Mouse (Mus musculus): Measurements from ENCODE around the gene Exoc1.

Gene Exoc1

DNA sequence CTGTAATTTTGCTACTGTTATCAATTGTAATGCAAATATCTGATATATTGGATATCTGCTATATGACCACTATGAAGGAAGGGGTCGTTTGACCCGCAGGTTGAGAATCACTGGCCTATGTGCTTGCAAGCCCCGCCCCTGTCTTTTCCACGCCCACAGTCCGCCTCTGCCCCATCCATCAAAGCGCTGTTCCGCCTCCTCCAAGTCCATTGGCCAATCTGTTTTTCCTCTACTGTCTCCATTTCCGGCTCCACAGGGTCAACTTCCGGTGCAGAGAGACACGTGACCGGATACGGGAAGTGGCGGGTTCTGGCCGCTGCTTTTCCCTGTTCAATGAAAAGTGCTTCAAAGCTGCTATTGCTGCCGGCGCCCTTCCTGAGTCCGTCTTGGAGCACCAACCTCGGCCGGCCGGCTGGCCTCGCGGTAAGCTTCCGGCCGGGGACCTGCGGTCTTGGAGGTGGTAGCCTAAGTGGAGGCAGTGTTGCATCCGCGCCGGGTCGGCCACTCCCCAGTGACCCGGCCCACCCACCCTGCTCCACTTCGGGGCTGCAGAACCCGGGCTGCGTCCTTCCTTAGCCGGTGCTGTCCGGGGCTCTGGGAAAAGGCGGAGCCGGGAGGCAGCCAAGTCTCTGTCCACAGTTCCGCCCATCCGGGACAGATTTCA, at the start of gene Exoc1:
TSS of gene Exoc1 (plus strand) at position 272 of the 664 bp plus-strand sequence.
- peak; percentile 96 for DNase-seq (ENCODE audit: low spot score)

DNA sequence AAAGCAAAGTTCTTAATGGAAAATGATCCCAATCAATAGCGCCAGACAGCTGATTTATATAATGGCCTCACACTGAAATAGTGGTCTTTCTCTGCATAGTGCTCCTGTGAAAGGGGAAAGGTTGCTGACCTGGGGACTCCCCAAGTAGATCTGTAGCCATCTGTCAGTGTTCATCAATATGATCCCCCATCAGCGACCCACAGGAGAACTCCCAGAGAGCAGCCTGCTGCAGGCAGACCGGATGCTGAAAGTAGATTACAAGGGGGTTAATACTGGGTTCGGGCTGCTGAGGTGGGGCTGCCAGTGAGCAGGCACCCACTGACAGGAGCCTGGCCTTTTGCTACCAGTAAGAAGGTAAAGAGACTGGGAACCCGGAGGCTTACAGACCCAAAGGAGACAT, 45.3 kb upstream of the Exoc1 start, which contains the start of gene Gm7271:
TSS of gene Gm7271 (plus strand) at position 230 of the 400 bp plus-strand sequence.
- no peak for DNase-seq (ENCODE audit: low spot score)

DNA sequence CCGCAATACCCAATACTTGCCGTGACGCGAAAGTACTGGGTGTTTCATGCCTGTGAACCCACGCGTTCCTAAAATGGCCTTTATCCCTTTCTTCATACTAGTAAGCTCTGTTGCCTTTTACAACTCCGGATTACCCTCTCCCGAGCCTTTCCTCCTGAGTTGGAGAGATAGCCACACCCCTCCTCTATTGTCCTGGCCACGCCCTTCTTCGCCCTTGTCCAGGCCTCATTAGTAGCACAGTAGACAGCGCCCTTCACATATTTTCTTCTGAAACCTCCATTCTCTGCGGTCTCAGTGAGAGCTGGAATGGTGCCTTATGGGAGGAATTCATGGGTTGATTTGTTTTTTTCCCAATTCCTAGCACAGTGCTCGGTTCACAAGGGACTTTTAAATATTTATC, 34.0 kb upstream of the Exoc1 start:
- DNase-seq (ENCODE audit: low spot score) = no peak

DNA sequence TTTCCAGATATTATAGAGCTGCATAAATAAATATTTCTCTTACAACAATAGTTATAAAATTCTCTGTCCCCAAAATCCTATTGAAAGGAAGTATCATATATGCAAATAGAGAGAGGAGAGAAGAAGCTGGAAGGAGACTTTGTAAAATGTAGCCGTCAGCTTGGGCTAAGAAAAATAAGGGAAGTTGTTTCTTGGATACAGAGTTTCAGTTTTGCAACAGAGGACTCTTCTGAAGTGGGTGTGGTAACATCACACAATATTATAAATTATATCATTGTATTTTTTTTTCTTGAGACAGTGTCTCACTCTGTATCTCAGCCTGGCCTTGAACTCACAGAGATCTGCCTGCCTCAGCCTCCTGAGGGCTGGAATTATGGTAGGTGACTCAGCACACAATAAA, 6.7 kb upstream of the Exoc1 start:
- no peak for DNase-seq (ENCODE audit: low spot score)

DNA sequence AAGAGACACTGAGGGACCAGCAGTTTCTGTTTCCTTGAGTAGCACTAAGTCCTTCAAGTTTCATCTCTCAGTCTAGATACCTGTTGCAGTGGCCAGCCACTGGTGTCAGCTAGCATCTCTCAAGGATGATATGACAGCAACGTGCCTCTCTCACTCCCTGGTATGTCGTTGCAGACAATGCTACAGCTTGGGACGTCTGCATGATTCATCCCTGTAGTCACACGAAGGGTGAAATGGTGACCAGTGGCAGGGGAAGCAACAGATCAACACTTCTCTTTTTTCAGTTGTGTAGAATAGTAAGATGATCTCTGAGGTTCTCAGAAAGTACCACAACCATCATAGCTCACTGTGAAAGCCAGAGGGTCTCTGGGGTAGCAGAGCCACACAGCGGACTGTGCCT, 4.5 kb upstream of the Exoc1 start:
- DNase-seq (ENCODE audit: low spot score) = no peak

DNA sequence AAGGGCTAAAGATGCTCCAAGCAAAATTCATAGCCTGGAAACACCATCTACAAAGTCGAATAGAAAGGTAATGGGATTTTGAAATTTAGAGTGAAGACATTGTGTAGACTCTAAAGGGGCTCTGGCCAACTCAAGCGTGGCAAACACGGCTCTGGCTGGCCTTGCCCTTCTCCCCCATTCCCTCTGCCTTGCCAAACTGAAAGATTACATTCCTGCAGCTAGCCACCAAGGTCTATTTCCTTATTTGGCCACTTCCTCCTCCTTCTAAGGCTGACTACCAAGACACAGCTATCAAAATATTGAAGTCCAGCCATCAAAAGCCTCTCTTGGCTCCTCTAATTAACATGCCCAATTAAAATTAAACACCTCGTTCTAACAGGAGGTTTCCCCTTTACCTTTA, 4.0 kb upstream of the Exoc1 start:
- DNase-seq (ENCODE audit: low spot score) = no peak

DNA sequence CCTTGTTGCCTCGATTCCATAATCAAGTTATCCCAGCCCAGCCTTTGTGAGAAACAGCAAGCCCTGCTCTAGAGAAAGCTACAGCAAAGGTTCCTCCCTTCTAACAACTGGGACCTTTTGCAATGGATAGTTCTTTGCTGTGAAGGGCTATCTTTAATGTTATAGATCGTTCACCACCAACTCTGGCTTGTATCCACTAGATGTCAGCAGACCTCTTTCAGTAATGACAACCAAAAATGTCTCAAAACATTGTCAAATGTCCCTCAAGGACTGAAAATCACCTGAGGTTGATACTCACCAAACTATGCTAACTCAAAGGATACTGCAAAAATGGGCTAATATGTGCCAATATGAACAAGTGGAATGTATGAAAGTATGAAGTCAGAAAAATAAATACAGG, 3.3 kb upstream of the Exoc1 start:
- DNase-seq (ENCODE audit: low spot score) = no peak

DNA sequence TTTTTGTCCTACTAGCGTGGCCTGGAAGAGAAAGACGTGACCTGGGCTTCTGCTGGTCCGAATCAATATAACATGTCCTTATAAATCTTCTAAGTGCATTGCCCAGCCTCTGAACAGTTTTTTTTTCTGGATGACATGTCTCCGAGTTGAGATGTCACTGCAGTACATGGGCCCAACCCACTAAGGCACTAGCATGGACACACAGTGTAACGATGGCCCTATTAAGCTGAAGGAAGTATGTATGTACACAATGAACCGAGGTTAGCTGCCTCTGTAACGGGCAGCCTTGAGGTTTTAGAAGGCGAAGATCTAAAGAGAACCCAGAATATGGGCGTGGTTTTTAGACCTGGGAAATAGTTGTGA, 574 bp downstream of the Exoc1 start:
- no peak for DNase-seq (ENCODE audit: low spot score)

DNA sequence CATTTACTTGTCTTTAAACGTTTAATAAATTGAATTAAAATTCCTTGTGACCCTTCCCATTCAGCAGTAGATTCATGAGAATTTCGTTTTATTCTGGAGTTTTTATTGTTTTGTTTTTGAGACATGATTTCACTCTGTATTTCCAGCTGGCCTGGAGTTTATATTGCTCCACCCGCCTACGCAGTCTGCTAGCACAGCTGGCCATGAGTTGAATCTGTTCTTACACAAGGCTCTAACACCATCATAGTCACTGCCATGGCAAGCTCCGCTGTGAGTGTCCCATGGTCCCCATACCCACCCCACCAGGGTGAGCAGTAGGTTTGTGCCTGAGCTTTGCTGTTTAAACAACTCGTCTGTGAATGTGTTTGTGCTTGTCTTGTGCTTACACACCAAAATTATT, 4.1 kb downstream of the Exoc1 start:
- no peak for DNase-seq (ENCODE audit: low spot score)

DNA sequence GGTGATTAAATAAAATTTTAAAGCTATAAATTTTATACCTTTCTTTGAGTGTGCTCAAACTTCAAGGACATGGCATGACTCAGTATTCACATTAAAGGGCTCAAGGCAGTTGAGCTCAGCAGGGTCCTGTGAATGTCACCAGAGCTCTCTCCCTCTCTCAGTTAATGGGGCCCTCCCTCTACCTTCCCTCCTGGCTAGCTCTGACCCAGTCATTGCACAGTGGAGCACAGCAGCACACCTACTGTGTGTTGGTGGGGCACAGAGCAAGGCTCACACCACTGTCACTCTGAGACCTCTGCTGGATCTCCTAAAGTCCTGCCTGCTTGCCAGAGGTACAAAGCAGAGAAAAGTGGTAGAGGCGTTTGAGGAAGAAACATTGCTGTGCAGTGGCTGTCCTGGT, 7.1 kb downstream of the Exoc1 start:
- DNase-seq (ENCODE audit: low spot score) = no peak

DNA sequence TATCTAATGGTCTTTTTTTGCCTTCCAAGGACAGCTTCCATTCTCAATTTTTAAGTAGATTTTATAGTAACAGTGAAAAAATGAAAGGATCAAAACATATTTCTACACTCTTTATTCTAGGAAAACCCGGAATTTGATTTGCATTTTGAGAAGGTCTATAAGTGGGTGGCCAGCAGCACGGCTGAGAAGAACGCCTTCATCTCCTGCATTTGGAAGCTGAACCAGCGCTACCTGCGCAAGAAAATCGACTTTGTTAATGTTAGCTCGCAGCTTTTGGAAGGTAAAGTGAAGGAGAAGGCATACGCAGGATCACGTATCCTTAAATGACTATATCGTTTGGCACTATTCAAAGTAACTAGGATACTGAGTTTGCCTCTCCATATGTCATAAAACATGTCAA, 8.5 kb downstream of the Exoc1 start:
- no peak for DNase-seq (ENCODE audit: low spot score)

DNA sequence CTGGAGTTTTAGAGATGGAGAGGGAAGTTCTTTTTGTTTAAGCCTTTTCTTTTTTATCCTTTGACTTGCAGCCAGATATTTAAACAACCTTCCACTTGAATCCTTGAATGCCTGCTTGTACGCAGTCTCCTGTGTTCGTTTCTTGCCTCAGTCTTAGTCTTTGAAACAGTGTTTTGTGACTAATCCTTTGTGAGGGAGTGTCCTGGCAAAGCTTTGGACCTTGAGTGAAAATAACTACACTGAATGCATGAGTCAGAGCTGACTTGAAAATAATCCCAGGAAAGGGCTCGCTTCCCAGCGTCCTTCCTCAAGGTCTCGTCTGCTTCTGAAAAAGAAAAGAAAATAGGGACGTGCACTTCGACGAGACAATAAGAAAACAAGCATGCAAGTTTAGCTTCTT, 11.1 kb downstream of the Exoc1 start:
- no peak for DNase-seq (ENCODE audit: low spot score)

DNA sequence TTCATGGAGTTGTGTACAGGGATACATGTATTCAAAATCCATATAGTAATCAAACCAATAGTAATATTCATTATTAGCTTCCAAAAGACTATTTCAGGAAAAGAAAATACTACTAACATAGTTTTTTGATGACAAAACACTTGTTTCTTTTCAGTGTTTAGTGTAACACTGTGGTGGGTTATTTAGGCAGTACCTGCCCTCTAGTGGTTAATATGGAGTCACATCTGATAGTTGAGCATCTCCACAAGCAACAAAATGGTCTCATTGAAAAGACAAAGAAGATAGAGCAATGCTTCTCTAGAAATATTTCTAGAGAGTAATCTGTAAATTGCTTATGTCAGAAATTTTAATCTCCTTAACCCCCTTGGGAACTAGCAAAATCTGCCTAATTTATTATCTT, 11.7 kb downstream of the Exoc1 start:
- DNase-seq (ENCODE audit: low spot score) = no peak

DNA sequence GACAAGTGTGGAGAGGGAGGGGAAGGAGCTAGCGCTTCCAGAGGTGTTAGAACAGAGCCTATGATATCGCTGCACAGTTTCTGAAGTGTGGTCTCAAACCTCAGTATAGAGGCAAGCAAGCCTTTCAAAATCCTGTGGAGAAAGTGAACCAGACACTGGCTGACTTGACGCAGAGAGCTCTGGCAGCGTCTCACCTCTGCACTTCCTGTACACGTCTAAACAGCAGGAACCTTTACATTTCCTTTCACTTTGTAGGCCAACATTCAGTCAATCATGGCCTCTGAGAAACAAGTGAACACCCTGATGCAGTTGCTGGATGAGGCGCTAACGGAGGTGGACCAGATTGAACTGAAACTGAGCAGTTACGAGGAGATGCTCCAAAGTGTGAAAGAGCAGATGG, 14.1 kb downstream of the Exoc1 start:
- DNase-seq (ENCODE audit: low spot score) = no peak

DNA sequence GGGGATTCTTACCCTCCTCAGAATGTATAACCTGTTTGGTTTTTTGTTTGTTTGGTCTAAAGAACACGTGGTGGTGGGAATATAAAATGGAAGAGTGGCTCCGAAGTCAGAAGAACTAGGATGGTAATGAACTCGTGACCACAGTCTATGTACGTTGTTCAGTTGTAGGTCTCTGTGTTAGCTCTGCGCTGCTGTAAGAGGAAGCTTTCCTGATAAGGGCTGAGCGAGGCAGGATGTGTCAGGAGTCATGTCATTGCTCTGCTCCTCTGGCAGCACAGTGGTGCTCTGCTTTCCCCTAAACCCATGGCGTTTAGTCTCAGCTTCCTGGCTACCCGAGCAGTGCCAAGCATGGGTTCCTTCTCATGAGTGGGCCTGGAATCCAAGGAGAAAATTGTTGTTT, 21.3 kb downstream of the Exoc1 start:
- no peak for DNase-seq (ENCODE audit: low spot score)

DNA sequence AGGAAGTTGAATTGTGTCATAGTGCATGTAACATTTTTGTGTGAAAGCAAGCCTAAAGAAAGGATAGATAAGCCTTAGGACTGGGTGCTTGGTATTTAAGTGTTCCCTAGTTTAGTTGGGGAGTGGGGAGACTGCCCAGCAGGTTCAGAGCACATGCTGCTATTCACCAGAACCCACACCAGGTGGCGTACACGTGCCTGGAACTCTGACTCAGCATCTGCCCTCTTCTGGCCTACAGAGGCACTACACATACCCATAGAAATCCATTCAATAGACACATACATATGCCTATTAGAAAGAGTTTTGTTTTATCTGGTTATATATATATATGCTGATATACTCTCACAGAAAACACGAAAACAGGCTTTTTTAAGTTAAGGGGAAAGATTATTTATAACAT, 36.2 kb downstream of the Exoc1 start:
- DNase-seq (ENCODE audit: low spot score) = peak; percentile 77

DNA sequence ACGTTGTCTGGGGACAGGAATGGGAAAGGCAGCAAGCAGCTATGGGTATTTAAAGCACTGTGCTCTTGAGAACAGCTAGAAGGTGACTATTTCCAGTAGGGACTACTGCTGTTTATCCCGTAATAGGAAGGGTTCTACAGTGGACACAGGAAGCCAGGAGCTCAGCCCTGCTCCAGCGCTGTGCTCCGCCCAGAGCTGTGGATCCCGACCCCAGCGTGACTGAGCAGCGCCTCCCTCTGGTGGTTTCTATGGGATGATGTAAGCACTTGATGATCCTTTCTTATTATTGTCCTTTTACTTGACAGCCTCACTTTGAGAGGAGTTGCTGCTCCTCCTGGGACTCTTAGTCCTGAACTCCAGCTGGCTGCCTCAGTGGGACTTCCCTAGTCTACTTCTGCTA, 45.1 kb downstream of the Exoc1 start:
- peak; percentile 57 for DNase-seq (ENCODE audit: low spot score)

DNA sequence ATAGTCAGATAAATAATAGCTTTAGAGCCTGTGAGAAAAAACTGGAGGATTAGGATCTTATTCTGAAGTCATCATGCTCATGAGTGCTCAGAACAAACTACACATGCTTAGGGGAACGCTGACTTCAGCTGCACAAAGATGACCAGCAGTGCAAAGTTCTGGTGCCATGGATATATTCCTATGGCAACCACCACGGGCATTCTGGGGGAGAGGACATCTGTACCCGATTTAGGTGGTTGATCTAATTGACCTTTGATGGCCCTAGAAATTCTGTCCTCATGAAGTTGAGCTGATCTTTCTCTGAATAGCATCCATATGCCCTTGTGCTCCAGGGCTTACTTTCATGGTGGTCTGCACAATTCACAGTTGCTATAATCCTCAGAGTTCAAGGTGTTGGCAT, 47.9 kb downstream of the Exoc1 start:
- DNase-seq (ENCODE audit: low spot score) = no peak

DNA sequence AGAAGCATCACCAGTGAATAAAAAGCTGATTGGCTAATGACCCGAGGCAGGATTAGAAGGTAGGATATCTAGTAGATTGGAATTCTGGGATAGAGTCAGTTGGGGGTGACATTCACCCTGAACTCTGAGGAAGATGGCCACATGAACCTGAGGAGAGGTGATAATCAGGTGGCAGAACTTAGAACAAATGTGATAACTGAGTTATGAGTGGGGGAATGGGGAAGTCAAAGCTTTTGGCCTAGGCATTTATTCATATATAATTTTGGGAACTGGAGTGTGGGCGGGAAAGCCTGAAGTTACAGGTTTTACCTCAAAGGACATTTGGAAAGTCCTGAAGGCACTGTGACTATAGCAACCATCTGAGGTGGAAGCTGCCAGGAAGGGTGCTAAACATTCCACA, 56.3 kb downstream of the Exoc1 start:
- no peak for DNase-seq (ENCODE audit: low spot score)

DNA sequence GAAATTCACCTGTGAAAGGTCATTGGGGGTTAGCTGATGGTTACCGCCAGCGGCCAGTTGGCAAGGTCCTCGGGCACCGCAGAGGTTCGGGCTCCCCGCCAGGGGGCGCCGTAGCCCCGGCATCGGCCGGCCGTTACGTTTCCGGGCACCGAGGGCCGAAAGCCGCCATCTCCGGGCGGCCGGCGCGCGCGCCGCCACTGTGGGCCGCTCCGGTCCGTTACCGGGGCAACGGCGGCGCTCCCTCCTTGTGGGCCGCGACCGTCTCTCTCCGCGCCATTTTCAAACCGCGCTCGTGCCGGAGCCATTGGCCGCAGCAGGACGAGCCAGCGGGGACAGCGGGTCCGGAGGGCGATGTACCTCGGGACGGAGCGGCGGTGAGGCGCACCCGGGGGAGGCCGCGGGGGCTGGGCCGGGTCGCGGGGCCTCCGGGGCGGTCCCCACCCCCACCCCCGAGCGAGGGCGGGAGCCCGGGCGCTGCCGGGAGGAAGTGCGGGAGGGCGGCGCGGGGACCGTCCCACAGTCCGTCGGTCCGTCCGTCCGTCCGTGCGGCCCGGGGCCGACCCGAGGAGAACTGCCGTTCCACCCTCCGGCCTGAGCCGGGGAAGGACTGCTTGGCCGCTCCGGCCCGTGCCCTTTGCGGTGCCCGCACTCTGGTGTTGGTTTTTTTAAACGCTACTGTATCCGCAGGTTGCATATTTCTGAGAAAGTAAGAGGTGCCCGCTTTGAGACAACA, 59.6 kb downstream of the Exoc1 start, which contains the start of gene Cep135:
TSS of gene Cep135 (plus strand) at position 148 of the 733 bp plus-strand sequence.
- peak; percentile 95 for DNase-seq (ENCODE audit: low spot score)

DNA sequence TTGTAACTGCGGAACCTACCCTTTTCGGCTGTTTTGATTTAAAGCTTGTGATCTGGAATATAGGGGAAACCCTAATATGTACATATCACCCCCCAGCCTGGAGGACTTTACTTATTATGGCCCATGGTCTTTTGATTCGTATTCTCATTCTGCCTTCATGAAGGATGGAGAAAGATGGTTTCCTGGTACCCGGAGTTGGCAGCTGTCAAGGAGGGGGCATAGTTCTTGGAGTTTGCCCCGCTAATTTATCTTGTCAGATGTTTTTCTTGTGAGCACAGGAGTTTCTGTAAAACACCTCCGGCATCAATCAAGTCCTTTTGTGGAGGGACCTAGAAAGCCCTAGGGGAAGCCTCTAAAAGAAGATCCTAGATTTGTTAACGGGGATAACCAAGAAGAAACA, 60.2 kb downstream of the Exoc1 start:
- no peak for DNase-seq (ENCODE audit: low spot score)

DNA sequence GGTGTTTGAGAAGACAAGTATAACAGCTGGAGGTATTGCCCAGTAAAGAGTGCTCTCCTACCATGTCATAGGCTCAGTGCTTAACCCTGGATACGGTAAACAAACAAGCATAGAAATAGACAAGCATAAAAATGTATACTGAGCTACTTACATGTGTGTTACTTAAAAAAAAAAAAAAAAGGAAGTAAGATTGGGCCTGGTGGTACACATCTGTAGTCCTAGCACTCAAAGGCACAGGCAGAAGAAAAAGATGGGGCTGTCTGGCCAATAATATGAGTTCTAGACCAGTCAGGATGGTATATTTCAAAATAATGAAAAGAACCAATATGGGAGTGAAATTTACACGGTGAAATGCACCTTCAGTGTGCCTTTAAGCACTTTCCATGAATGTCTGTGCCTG, 60.9 kb downstream of the Exoc1 start:
- DNase-seq (ENCODE audit: low spot score) = no peak

DNA sequence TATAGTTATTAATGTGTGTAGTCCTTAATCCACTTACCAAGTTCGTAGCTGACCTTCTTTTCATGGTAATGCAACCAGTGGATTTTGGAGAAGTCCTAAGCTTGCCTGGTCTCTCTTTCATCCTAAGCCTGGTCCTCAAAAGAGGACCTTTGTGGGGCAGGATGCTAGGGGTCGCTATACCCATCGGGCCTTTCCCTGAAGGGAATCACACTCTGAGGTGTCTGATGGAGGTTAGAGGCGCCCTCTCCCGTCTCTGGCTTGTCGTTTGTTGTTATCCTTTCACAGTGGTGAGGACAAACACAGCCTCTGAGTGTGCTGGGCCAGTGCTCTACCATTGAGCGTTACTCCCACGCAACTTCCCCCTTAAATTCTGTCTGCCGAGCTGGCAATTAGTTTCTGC, 62.8 kb downstream of the Exoc1 start:
- DNase-seq (ENCODE audit: low spot score) = no peak
